Mouse (Mus musculus): Measurements from ENCODE around the gene Sys1. TPM values are rescaled to one million over a fixed set of nuclear protein-coding genes. Genes with fewer than 3 reads are reported as not detected.

Sys1 gene
- polyA plus RNA-seq, 1 experiment from 2014 or later: 86.6 TPM

GRCm38 (mm10) chr2:164445399-164446085, 11.2 kb upstream of the Sys1 start:
- Histone ChIP-seq H3K4me1 (ENCODE audit: control insufficient read depth, insufficient read depth, low read length) (peaks cover 13% of the 10 kb centered on the region), H3K27ac (ENCODE audit: low read depth, low read length) (no peak overlapping the region), H3K27me3 (replicated peaks; ENCODE audit: control insufficient read depth, insufficient read depth, low read length) (0 out of 2 replicates have a peak, but pooled peaks cover 4% of the 10 kb centered on the region), H3K9me3 (replicated peaks; ENCODE audit: control insufficient read depth, low read length) (no peaks in the 10 kb centered on the region), H3K9ac (ENCODE audit: low read length) (no peak overlapping the region), H3K36me3 (ENCODE audit: control insufficient read depth, insufficient read depth, low read length) (no peaks in the 10 kb centered on the region), H3K4me2 (ENCODE audit: low read length) (no peak overlapping the region), H3K4me3 (ENCODE audit: low read depth, low read length) (no peak overlapping the region)
- ATAC-seq (no peak), DNase-seq (ENCODE audit: low spot score) (no peak)
- 82% methylated on average over 3 of the region's 3 CpGs for WGBS

GRCm38 (mm10) chr2:164446086-164446469, 10.7 kb upstream of the Sys1 start:
- ATAC-seq (no peak), DNase-seq (ENCODE audit: low spot score) (no peak)
- Histone ChIP-seq H3K9ac (ENCODE audit: low read length) (no peak overlapping the region), H3K4me2 (ENCODE audit: low read length) (no peak overlapping the region), H3K4me1 (ENCODE audit: control insufficient read depth, insufficient read depth, low read length) (peaks cover 13% of the 10 kb centered on the region), H3K36me3 (ENCODE audit: control insufficient read depth, insufficient read depth, low read length) (no peaks in the 10 kb centered on the region), H3K27me3 (replicated peaks; ENCODE audit: control insufficient read depth, insufficient read depth, low read length) (0 out of 2 replicates have a peak, but pooled peaks cover 4% of the 10 kb centered on the region), H3K27ac (ENCODE audit: low read depth, low read length) (no peak overlapping the region), H3K4me3 (ENCODE audit: low read depth, low read length) (no peak overlapping the region), H3K9me3 (replicated peaks; ENCODE audit: control insufficient read depth, low read length) (no peaks in the 10 kb centered on the region)
- WGBS: 79% methylated on average over 3 of the region's 3 CpGs

GRCm38 (mm10) chr2:164448140-164448539, 8.6 kb upstream of the Sys1 start:
- ATAC-seq (no peak), DNase-seq (ENCODE audit: low spot score) (no peak)
- no peak overlapping the region for H3K4me2 ChIP-seq (ENCODE audit: low read length)
- WGBS: 93% methylated on average over 1 of the region's 1 CpGs
- H3K4me1 ChIP-seq (ENCODE audit: control insufficient read depth, insufficient read depth, low read length): peaks cover 6% of the 10 kb centered on the region; the same call in 1 of the 2 replicates
- no peaks in the 10 kb centered on the region for H3K27me3 ChIP-seq (replicated peaks; ENCODE audit: control insufficient read depth, insufficient read depth, low read length)
- H3K4me3 ChIP-seq (ENCODE audit: low read depth, low read length): no peak overlapping the region
- H3K9ac ChIP-seq (ENCODE audit: low read length): no peak overlapping the region
- H3K9me3 ChIP-seq (replicated peaks; ENCODE audit: control insufficient read depth, low read length): no peaks in the 10 kb centered on the region
- H3K27ac ChIP-seq (ENCODE audit: low read depth, low read length): no peak overlapping the region
- no peaks in the 10 kb centered on the region for H3K36me3 ChIP-seq (ENCODE audit: control insufficient read depth, insufficient read depth, low read length)

- H3K4me2 ChIP-seq (ENCODE audit: low read length): no peak overlapping the region
- 78% methylated on average over 5 of the region's 5 CpGs for WGBS
- no peaks in the 10 kb centered on the region for H3K27me3 ChIP-seq (replicated peaks; ENCODE audit: control insufficient read depth, insufficient read depth, low read length)
- no peak overlapping the region for H3K9ac ChIP-seq (ENCODE audit: low read length)
- no peaks in the 10 kb centered on the region for H3K9me3 ChIP-seq (replicated peaks; ENCODE audit: control insufficient read depth, low read length)
- H3K4me3 ChIP-seq (ENCODE audit: low read depth, low read length): no peak overlapping the region
- DNase-seq (ENCODE audit: low spot score) (no peak), ATAC-seq (no peak)
- no peaks in the 10 kb centered on the region; the same call in 1 of the 2 replicates for H3K4me1 ChIP-seq (ENCODE audit: control insufficient read depth, insufficient read depth, low read length)
- no peak overlapping the region for H3K27ac ChIP-seq (ENCODE audit: low read depth, low read length)
- H3K36me3 ChIP-seq (ENCODE audit: control insufficient read depth, insufficient read depth, low read length): no peaks in the 10 kb centered on the region
Observed at GRCm38 (mm10) chr2:164448921-164449320, 7.8 kb upstream of the Sys1 start.

GRCm38 (mm10) chr2:164449341-164450042, 7.3 kb upstream of the Sys1 start:
- H3K4me1 ChIP-seq (ENCODE audit: control insufficient read depth, insufficient read depth, low read length): no peaks in the 10 kb centered on the region
- no peaks in the 10 kb centered on the region for H3K9me3 ChIP-seq (replicated peaks; ENCODE audit: control insufficient read depth, low read length)
- ATAC-seq: no peak
- H3K4me2 ChIP-seq (ENCODE audit: low read length): no peak overlapping the region
- H3K9ac ChIP-seq (ENCODE audit: low read length): no peak overlapping the region
- DNase-seq (ENCODE audit: low spot score): no peak
- H3K27ac ChIP-seq (ENCODE audit: low read depth, low read length): no peak overlapping the region
- WGBS: 89% methylated on average over 14 of the region's 14 CpGs
- no peaks in the 10 kb centered on the region for H3K36me3 ChIP-seq (ENCODE audit: control insufficient read depth, insufficient read depth, low read length)
- no peak overlapping the region for H3K4me3 ChIP-seq (ENCODE audit: low read depth, low read length)
- no peaks in the 10 kb centered on the region for H3K27me3 ChIP-seq (replicated peaks; ENCODE audit: control insufficient read depth, insufficient read depth, low read length)

- H3K4me2 ChIP-seq (ENCODE audit: low read length): no peak overlapping the region
- no peak overlapping the region for H3K4me3 ChIP-seq (ENCODE audit: low read depth, low read length)
- H3K9me3 ChIP-seq (replicated peaks; ENCODE audit: control insufficient read depth, low read length): no peaks in the 10 kb centered on the region
- ATAC-seq (no peak), DNase-seq (ENCODE audit: low spot score) (no peak)
- no peak overlapping the region for H3K9ac ChIP-seq (ENCODE audit: low read length)
- WGBS: 46% methylated on average over 12 of the region's 13 CpGs
- H3K4me1 ChIP-seq (ENCODE audit: control insufficient read depth, insufficient read depth, low read length): no peaks in the 10 kb centered on the region
- no peaks in the 10 kb centered on the region for H3K36me3 ChIP-seq (ENCODE audit: control insufficient read depth, insufficient read depth, low read length)
- H3K27ac ChIP-seq (ENCODE audit: low read depth, low read length): no peak overlapping the region
- no peaks in the 10 kb centered on the region for H3K27me3 ChIP-seq (replicated peaks; ENCODE audit: control insufficient read depth, insufficient read depth, low read length)
Observed at GRCm38 (mm10) chr2:164452000-164452676, 4.6 kb upstream of the Sys1 start.

GRCm38 (mm10) chr2:164453047-164453757, 3.6 kb upstream of the Sys1 start:
- Histone ChIP-seq H3K9ac (ENCODE audit: low read length) (no peak overlapping the region), H3K36me3 (ENCODE audit: control insufficient read depth, insufficient read depth, low read length) (no peaks in the 10 kb centered on the region), H3K4me1 (ENCODE audit: control insufficient read depth, insufficient read depth, low read length) (no peaks in the 10 kb centered on the region), H3K9me3 (replicated peaks; ENCODE audit: control insufficient read depth, low read length) (no peaks in the 10 kb centered on the region), H3K27me3 (replicated peaks; ENCODE audit: control insufficient read depth, insufficient read depth, low read length) (no peaks in the 10 kb centered on the region), H3K4me3 (ENCODE audit: low read depth, low read length) (no peak overlapping the region), H3K27ac (ENCODE audit: low read depth, low read length) (no peak overlapping the region), H3K4me2 (ENCODE audit: low read length) (no peak overlapping the region)
- WGBS: 84% methylated on average over 14 of the region's 14 CpGs
- no peak for DNase-seq (ENCODE audit: low spot score)
- ATAC-seq: no peak

- no peak overlapping the region for H3K4me3 ChIP-seq (ENCODE audit: low read depth, low read length)
- DNase-seq (ENCODE audit: low spot score) (no peak), ATAC-seq (no peak)
- H3K36me3 ChIP-seq (ENCODE audit: control insufficient read depth, insufficient read depth, low read length): no peaks in the 10 kb centered on the region
- WGBS: 75% methylated on average over 7 of the region's 7 CpGs
- no peak overlapping the region for H3K9ac ChIP-seq (ENCODE audit: low read length)
- H3K9me3 ChIP-seq (replicated peaks; ENCODE audit: control insufficient read depth, low read length): no peaks in the 10 kb centered on the region
- no peak overlapping the region for H3K27ac ChIP-seq (ENCODE audit: low read depth, low read length)
- no peaks in the 10 kb centered on the region for H3K27me3 ChIP-seq (replicated peaks; ENCODE audit: control insufficient read depth, insufficient read depth, low read length)
- H3K4me1 ChIP-seq (ENCODE audit: control insufficient read depth, insufficient read depth, low read length): no peaks in the 10 kb centered on the region
- H3K4me2 ChIP-seq (ENCODE audit: low read length): no peak overlapping the region
Observed at GRCm38 (mm10) chr2:164453887-164454500, 2.8 kb upstream of the Sys1 start.

Measured in forebrain, embryonic 14.5 days (tissue).